Mouse (Mus musculus) liver, adult 2 months (tissue): ENCODE measurements around the gene Stn1. TPM values are rescaled to one million over a fixed set of nuclear protein-coding genes. Genes with fewer than 3 reads are reported as not detected.
A peak's percentile ranks its signal among the peaks of the same experiment; 100 is the strongest.

ENCODE experiments used
- DNase-seq: peaks from one replicate; pipeline ENCODE4 v3.0.0-alpha.2; 2011; ENCODE audit warnings: low read depth, low spot score; ENCODE audit errors: extremely low read depth
- H3K27ac ChIP-seq: fragments of 200-500 bp; replicated peaks from 2 replicates; pipeline ENCODE4 v1.5.1; 2012; ENCODE audit warnings: low read depth, mild to moderate bottlenecking, control low read depth, inconsistent platforms, low read length; ENCODE audit not compliant: insufficient read depth
- H3K27me3 ChIP-seq: fragments of 200-500 bp; 2 replicates; pipeline ENCODE4 v1.6.1; 2012; ENCODE audit warnings: mild to moderate bottlenecking, moderate library complexity, low read length, inconsistent platforms; ENCODE audit not compliant: control insufficient read depth, insufficient read depth
- H3K36me3 ChIP-seq: fragments of 200-500 bp; 2 replicates; pipeline ENCODE4 v1.6.1; 2012; ENCODE audit warnings: low read length, inconsistent platforms; ENCODE audit not compliant: control insufficient read depth, insufficient read depth
- H3K4me1 ChIP-seq: fragments of 200-500 bp; 2 replicates; pipeline ENCODE4 v1.6.1; 2011; ENCODE audit warnings: low read length; ENCODE audit not compliant: control insufficient read depth, insufficient read depth
- H3K4me3 ChIP-seq: fragments of 200-500 bp; 2 replicates; pipeline ENCODE4 v1.5.1; 2011; ENCODE audit warnings: low read depth, mild to moderate bottlenecking, control low read depth, low read length, moderate library complexity; ENCODE audit not compliant: insufficient read depth
- H3K79me2 ChIP-seq: fragments of 200-500 bp; 2 replicates; pipeline ENCODE4 v1.6.1; 2012; ENCODE audit warnings: inconsistent platforms, mild to moderate bottlenecking, low read length, moderate library complexity; ENCODE audit not compliant: control insufficient read depth, insufficient read depth
- H3K9ac ChIP-seq: fragments of 200-500 bp; 2 replicates; pipeline ENCODE4 v1.6.1; 2012; ENCODE audit warnings: low read depth, mild to moderate bottlenecking, control low read depth, inconsistent platforms, low read length
- CTCF ChIP-seq: fragments of 200-500 bp; IDR thresholded peaks from 2 replicates; pipeline ENCODE4 v1.5.1; 2011; ENCODE audit warnings: low read depth, low read length, control low read depth
- POLR2A ChIP-seq: fragments of 200-500 bp; IDR thresholded peaks from 2 replicates; pipeline ENCODE4 v1.6.1; 2011; ENCODE audit warnings: low read length, control low read depth; ENCODE audit not compliant: insufficient read depth; ENCODE audit errors: extremely low read depth
- WGBS: fragments of 180-500 bp; shearing (Covaris S2); methylation state at CpG from one replicate; pipeline ENCODE4 v1.1.7; 2018; 5-methylcytosine and 5-hydroxymethylcytosine counted together
- polyA plus RNA-seq: library from polyadenylated mRNA; depleted of rRNA; stranded (reverse); fragments of >200 nt; gene quantifications from 2 replicates; pipeline ENCODE4 v1.2.3, GENCODE M21; 2012; rRNA removed
- total RNA-seq: library from RNA; depleted of rRNA; stranded (reverse); fragments of >200 nt; gene quantifications from 2 replicates; pipeline ENCODE4 v1.2.3, GENCODE M21; 2014; rRNA removed

Gene Stn1
- total RNA-seq (3.7 and 5.0 TPM in 2 replicates), polyA plus RNA-seq (3.7 and 4.7 TPM in 2 replicates)

DNA sequence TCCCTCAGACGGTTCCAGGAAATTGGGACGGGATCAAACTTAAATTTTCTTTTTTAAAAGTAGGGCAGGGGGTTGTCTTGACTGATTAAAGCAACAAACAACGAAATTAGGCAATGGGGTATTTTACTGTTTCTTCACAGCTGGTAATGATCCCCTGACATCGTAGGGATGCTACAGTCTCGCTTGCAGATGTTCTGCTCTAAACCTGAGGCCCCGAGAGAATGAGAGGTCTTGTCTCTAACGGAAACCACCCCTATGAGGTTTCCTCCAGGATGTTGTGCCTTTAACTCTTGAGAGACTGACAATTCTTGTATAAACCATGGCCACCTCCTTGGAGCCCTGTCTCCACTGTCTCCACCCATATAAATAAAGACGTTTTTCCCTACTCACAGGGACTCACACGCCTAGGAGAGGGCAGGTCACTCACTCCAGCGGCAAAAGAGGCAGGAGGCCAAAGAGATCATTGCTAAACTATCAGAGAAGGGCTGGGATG, at the start of gene Stn1:
Gene Stn1, minus strand, starts transcription at position 208 of the 493 bp plus-strand sequence.
- H3K36me3 ChIP-seq, result no peaks in the 10 kb centered on the region
- 8% methylated on average over 10 of the region's 10 CpGs for WGBS
- peak within 1 kb of the TSS; percentile 79 for H3K9ac ChIP-seq
- H3K79me2 ChIP-seq, result no peaks in the 10 kb centered on the region
- TF ChIP-seq CTCF (no peak), POLR2A (no peak)
- no peaks in the 10 kb centered on the region for H3K27me3 ChIP-seq
- H3K4me3 ChIP-seq, result peak within 1 kb of the TSS; percentile 63
- H3K27ac ChIP-seq, result peak within 1 kb of the TSS; percentile 76
- H3K4me1 ChIP-seq, result peaks cover 3% of the 10 kb centered on the region; the same call in 1 of the 2 replicates
- DNase-seq, result no peak

DNA sequence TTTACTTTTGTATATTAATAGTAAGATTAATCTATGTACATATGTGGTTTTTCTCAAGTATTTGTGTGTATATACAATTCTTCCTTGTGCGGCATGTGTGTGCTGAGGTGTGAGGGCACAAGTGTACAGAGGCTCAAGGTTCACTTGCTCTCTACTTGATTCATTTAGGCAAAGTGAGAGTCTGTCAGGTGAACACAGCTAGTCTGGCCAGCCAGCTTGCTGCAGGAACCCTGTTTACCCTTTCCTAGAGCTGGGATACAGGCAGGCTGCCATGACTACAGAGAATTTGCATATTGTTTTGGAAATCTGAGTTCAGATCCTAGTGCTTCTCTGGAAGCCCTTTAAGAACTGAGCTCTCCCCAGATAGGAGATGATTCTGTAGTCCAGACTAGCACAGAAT, 49.7 kb upstream of the Stn1 start:
- Histone ChIP-seq H3K27me3 (no peaks in the 10 kb centered on the region), H3K9ac (no peak overlapping the region), H3K4me3 (no peak overlapping the region), H3K4me1 (peaks cover 1% of the 10 kb centered on the region; the same call in 1 of the 2 replicates), H3K36me3 (0 out of 2 replicates have a peak, but pooled peaks cover 2% of the 10 kb centered on the region), H3K79me2 (peaks cover 9% of the 10 kb centered on the region; the same call in 1 of the 2 replicates), H3K27ac (no peak overlapping the region)
- WGBS, result 49% methylated on average over 1 of the region's 1 CpGs
- TF ChIP-seq CTCF (no peak), POLR2A (no peak)
- DNase-seq, result peak; percentile 61

GRCm38 (mm10) chr19:47585772-47586171, 48.5 kb upstream of the Stn1 start:
- 94% methylated on average over 1 of the region's 1 CpGs for WGBS
- Histone ChIP-seq H3K27ac (no peak overlapping the region), H3K4me3 (no peak overlapping the region), H3K27me3 (no peaks in the 10 kb centered on the region), H3K36me3 (0 out of 2 replicates have a peak, but pooled peaks cover 2% of the 10 kb centered on the region), H3K79me2 (peaks cover 17% of the 10 kb centered on the region; the same call in 1 of the 2 replicates), H3K9ac (no peak overlapping the region), H3K4me1 (peaks cover 4% of the 10 kb centered on the region; the same call in 1 of the 2 replicates)
- DNase-seq, result no peak
- TF ChIP-seq POLR2A, result no peak
- no peak for TF ChIP-seq CTCF

DNA sequence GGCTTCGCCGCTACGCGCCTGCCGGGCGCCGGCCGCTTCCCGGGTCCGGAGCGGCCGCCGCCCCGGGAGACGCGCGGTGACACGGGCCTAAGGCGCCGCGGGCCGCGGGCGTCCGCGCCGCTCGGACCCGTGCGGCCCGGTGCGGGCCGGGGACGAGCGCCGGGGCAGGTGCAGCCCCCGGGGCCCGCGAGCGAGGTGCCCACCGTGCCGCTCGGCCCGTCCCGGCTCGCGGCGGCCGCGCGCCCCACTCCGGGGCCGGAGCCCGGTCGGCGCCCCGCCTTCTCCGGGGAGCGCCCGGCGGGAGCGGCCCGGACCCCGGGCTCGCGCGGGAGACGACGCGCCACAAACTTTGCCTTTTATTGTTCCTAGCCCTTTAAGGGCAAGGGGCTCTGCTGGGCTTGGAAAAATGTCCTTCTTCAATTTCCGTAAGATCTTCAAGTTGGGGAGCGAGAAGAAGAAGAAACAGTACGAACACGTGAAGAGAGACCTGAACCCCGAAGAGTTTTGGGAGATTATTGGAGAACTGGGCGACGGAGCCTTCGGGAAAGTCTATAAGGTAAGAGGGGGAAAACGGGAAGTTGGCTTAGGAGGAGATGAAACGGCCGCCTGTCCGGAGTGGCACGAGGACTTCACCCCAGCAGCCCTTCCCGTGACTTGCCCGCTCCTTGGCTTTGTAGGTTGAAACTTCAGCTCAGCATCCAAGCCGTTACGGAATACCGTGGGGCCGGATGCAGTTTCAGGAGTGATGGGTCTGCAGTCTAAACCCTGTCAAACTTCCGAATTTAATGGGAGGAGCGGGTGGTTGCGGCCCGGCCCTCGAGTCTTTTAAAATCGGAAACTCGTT, 42.7 kb upstream of the Stn1 start:
- DNase-seq, result peak; percentile 26
- WGBS, result 6% methylated on average over 93 of the region's 96 CpGs

GRCm38 (mm10) chr19:47579225-47579787, 42.0 kb upstream of the Stn1 start, which contains the start of gene Slk:
Slk (plus strand) TSS chr19:47579678.
- peak within 1 kb of the TSS; percentile 98 for H3K9ac ChIP-seq
- H3K79me2 ChIP-seq, result peaks cover 7% of the 10 kb centered on the region; the same call in 1 of the 2 replicates
- TF ChIP-seq CTCF (no peak), POLR2A (peak; percentile 66; the same call in 1 of the 2 replicates)
- peaks cover 5% of the 10 kb centered on the region; the same call in 1 of the 2 replicates for H3K4me1 ChIP-seq
- no peaks in the 10 kb centered on the region for H3K27me3 ChIP-seq
- 2% methylated on average over 83 of the region's 83 CpGs for WGBS
- H3K36me3 ChIP-seq, result no peaks in the 10 kb centered on the region
- H3K4me3 ChIP-seq, result peak within 1 kb of the TSS; percentile 78
- peak within 1 kb of the TSS; percentile 76 for H3K27ac ChIP-seq
- peak; percentile 71 for DNase-seq

More for the DNA sequence above, 42.7 kb upstream of the Stn1 start:
- Histone ChIP-seq H3K4me3 (peak overlapping the region; percentile 78), H3K4me1 (peaks cover 5% of the 10 kb centered on the region; the same call in 1 of the 2 replicates), H3K36me3 (no peaks in the 10 kb centered on the region), H3K9ac (peak overlapping the region; percentile 98), H3K79me2 (peaks cover 7% of the 10 kb centered on the region; the same call in 1 of the 2 replicates), H3K27me3 (no peaks in the 10 kb centered on the region), H3K27ac (peak overlapping the region; percentile 76)
- TF ChIP-seq POLR2A, result no peak
- no peak for TF ChIP-seq CTCF
